Mouse (Mus musculus) kidney, embryonic 14.5 days (tissue): ENCODE data around the gene Dstn. TPM values are rescaled to one million over a fixed set of nuclear protein-coding genes. Genes with fewer than 3 reads are reported as not detected.

Experiments used
- ATAC-seq: fragments of 200-750 bp; cut with Nextera tagmentation; 2 replicates; pipeline ENCODE4 v1.8.0; 2017; ENCODE audit warnings: moderate number of reproducible peaks, mild to moderate bottlenecking, moderate TSS enrichment, moderate library complexity; ENCODE audit not compliant: low FRiP score, low TSS enrichment
- H3K27ac ChIP-seq: fragments of 300-500 bp; sonication (generic); 2 replicates; pipeline ENCODE4 v1.5.1; 2014; ENCODE audit warnings: low read depth, mild to moderate bottlenecking, low read length, moderate library complexity, mixed read lengths
- H3K27me3 ChIP-seq: fragments of 300-500 bp; sonication (generic); 2 replicates; pipeline ENCODE4 v1.6.1; 2014; ENCODE audit warnings: mild to moderate bottlenecking, low read length; ENCODE audit not compliant: control insufficient read depth, insufficient read depth
- H3K36me3 ChIP-seq: fragments of 300-500 bp; sonication (generic); 2 replicates; pipeline ENCODE4 v1.6.1; 2014; ENCODE audit warnings: low read length, mixed read lengths; ENCODE audit not compliant: control insufficient read depth, insufficient read depth
- H3K4me1 ChIP-seq: fragments of 300-500 bp; sonication (generic); 2 replicates; pipeline ENCODE4 v1.6.1; 2014; ENCODE audit warnings: low read length, mixed read lengths; ENCODE audit not compliant: control insufficient read depth, insufficient read depth
- H3K4me2 ChIP-seq: fragments of 300-500 bp; sonication (generic); replicated peaks from 2 replicates; pipeline ENCODE4 v1.6.1; 2014; ENCODE audit warnings: low read depth, mild to moderate bottlenecking, low read length
- H3K4me3 ChIP-seq: fragments of 300-500 bp; sonication (generic); 2 replicates; pipeline ENCODE4 v1.5.1; 2014; ENCODE audit warnings: mild to moderate bottlenecking, low read length
- H3K9ac ChIP-seq: fragments of 300-500 bp; sonication (generic); 2 replicates; pipeline ENCODE4 v1.6.1; 2014; ENCODE audit warnings: low read depth, mild to moderate bottlenecking, low read length, moderate library complexity
- H3K9me3 ChIP-seq: fragments of 300-500 bp; sonication (generic); 2 replicates; pipeline ENCODE4 v1.6.1; 2016; ENCODE audit warnings: low read length; ENCODE audit not compliant: control insufficient read depth
- WGBS: fragments of 180-500 bp; shearing (Covaris S2); extraction: QIAGEN DNeasy Blood & Tissue Kit; methylation state at CpG from one replicate; pipeline ENCODE4 v1.1.7; 2014; 5-methylcytosine and 5-hydroxymethylcytosine counted together
- polyA plus RNA-seq: library from polyadenylated mRNA; unstranded; fragments of >200 nt; fragmentation: Nextera tagmentation; extraction: Ambion mirVana; gene quantifications from 2 replicates; pipeline ENCODE4 v1.2.1, GENCODE M21; 2014

Dstn gene
- polyA plus RNA-seq, 1 experiment from 2014 or later = 404 TPM

DNA sequence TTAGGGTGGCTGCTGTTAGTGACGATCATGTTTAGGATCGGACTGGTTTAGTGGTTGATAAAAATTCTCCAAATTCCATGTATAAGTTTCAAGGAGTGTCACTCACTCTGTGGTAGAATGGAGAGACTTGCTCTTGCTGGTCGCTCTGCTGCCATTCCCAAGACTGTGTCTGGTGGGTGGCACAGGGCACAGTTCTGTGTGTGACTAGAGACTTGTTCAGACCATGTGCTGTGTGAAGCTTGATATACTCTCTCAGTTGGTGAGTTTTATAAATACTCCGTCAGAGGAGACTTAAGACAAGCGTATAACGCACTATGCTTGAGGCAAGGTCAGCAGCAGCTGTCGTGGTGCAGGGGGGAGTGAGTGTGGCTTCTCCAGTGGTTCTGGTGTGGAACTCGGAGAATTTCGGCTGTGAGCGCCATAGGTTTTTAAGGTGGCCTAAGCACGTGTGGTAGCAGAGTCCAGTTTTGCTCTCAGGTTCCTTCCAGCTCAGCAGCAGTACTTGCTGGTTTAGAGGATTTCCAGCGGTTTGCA lies 17.3 kb downstream of the Dstn start:
- Histone ChIP-seq H3K4me1 (peaks cover 2% of the 10 kb centered on the region; the same call in 1 of the 2 replicates), H3K4me3 (no peak overlapping the region), H3K27me3 (no peaks in the 10 kb centered on the region), H3K9me3 (no peaks in the 10 kb centered on the region), H3K27ac (no peak overlapping the region), H3K4me2 (no peak overlapping the region), H3K9ac (no peak overlapping the region), H3K36me3 (no peaks in the 10 kb centered on the region)
- no peak for ATAC-seq
- WGBS = 78% methylated on average over 12 of the region's 12 CpGs

DNA sequence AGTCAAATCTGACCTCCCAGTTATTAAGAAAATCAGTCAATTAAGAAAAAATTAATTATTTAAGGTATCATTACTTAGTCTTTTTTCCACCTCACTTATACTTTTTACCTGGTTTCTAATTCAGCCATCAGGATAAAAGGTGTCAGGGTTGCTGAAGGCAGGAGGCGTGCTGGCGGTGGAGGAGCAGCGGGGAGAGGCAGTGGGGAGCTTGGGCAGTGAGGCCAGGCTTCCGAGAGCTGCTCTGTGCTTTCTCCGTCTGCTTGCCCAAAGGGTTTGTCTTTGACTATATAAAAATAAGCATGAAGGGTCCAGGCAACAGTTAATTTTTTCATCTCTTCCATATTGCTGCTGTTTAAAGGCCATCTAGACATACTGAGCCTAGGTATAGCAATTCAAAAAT lies 18.4 kb downstream of the Dstn start:
- Histone ChIP-seq H3K4me3 (no peak overlapping the region), H3K9ac (no peak overlapping the region), H3K36me3 (no peaks in the 10 kb centered on the region; the same call in 1 of the 2 replicates), H3K27me3 (no peaks in the 10 kb centered on the region), H3K4me1 (peaks cover 8% of the 10 kb centered on the region; the same call in 1 of the 2 replicates), H3K27ac (no peak overlapping the region), H3K9me3 (no peaks in the 10 kb centered on the region), H3K4me2 (no peak overlapping the region)
- no peak for ATAC-seq
- 90% methylated on average over 5 of the region's 5 CpGs for WGBS

DNA sequence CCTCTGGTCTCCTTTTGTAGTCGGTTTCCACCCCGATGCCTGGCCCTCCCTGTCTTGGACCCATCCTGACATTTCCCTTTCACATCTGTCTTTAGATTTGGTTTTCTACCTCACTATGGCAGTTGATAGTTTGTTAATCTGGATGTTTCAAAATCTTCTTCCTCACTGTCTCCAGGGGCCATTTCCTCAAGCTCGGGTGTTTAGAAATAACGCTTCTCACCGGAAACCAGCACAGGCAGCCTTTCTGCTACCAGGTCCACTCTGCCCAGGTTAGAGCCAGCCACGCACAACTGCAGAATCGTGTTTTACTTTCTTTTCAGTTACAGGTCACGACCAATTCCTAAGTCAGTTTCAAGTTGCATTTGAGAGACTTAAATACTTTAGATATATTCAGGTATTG lies 19.3 kb downstream of the Dstn start:
- WGBS = 89% methylated on average over 8 of the region's 8 CpGs
- no peaks in the 10 kb centered on the region; the same call in 1 of the 2 replicates for H3K36me3 ChIP-seq
- no peak for ATAC-seq
- H3K27me3 ChIP-seq = no peaks in the 10 kb centered on the region
- no peak overlapping the region for H3K27ac ChIP-seq
- H3K4me3 ChIP-seq = no peak overlapping the region
- H3K9ac ChIP-seq = no peak overlapping the region
- H3K4me1 ChIP-seq = peaks cover 8% of the 10 kb centered on the region; the same call in 1 of the 2 replicates
- H3K9me3 ChIP-seq = no peaks in the 10 kb centered on the region
- H3K4me2 ChIP-seq = no peak overlapping the region

DNA sequence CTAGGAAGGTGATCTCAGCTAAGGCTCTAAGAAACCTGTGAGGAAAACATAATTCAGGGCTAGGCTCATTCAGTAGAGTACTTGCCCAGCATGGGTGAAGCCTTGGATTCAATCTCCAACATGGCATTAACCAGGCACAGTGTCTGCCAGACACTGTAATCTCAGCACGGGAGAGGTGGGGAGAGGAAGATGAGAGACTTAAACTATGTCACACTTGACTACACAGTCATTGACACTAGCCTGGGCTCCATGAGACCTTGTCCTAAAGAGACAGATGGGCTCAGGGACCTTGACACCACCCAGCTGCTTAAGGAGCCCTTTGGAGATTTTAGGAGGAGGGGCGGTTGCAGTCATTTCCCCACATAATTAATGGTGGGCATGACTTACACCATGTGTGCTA lies 22.7 kb downstream of the Dstn start:
- Histone ChIP-seq H3K9me3 (no peaks in the 10 kb centered on the region), H3K27ac (no peak overlapping the region), H3K4me1 (peaks cover 8% of the 10 kb centered on the region; the same call in 1 of the 2 replicates), H3K9ac (no peak overlapping the region), H3K4me3 (no peak overlapping the region), H3K4me2 (no peak overlapping the region), H3K36me3 (peaks cover 23% of the 10 kb centered on the region; the same call in 1 of the 2 replicates), H3K27me3 (no peaks in the 10 kb centered on the region)
- 16% methylated on average over 2 of the region's 2 CpGs for WGBS
- ATAC-seq = peak; percentile 78

DNA sequence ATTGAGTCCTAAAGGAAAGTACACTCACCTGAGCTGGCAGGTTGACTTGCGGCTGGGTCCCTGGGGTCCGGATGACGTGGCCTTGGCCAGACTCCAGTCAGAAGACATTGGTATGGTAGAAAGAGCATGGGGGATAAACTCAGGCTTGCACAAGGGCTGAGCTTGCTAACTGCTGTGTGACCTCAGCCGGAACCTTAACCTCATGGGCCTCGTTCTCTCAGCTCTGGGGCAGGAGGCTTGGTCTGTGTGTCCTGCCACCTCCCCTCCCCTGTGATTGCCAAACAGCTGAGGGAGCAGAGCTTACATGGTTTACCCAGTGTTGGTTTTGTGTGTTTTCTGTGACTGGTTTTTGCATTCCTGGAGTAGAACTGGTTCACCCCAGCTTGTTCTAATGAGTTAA lies 25.3 kb downstream of the Dstn start:
- H3K4me2 ChIP-seq = no peak overlapping the region
- H3K4me1 ChIP-seq = peaks cover 8% of the 10 kb centered on the region; the same call in 1 of the 2 replicates
- H3K36me3 ChIP-seq = peaks cover 44% of the 10 kb centered on the region
- no peaks in the 10 kb centered on the region for H3K27me3 ChIP-seq
- H3K9ac ChIP-seq = no peak overlapping the region
- H3K4me3 ChIP-seq = no peak overlapping the region
- WGBS = 82% methylated on average over 5 of the region's 5 CpGs
- H3K9me3 ChIP-seq = no peaks in the 10 kb centered on the region
- H3K27ac ChIP-seq = no peak overlapping the region
- ATAC-seq = no peak

DNA sequence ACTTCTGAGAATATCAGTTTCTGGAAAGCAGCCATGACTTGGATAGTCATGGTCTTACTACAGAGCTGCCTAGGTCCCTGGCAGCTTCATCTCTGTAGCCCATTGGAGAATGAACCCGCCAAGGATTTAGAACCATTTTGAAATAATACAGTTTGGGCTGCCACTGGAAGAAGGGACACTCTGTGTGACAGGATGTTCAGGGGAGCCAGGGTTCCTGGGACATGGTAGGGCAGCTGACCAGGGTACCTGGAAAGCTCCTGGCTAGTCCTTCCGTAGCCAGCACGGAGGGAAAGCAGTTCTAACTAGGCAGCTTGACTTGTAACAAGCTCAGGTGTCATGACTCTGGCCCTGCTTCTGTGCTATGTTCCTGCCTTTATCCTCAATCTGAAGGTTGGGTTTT lies 29.7 kb downstream of the Dstn start:
- H3K36me3 ChIP-seq = peaks cover 85% of the 10 kb centered on the region
- H3K9ac ChIP-seq = no peak overlapping the region
- WGBS = 95% methylated on average over 3 of the region's 3 CpGs

DNA sequence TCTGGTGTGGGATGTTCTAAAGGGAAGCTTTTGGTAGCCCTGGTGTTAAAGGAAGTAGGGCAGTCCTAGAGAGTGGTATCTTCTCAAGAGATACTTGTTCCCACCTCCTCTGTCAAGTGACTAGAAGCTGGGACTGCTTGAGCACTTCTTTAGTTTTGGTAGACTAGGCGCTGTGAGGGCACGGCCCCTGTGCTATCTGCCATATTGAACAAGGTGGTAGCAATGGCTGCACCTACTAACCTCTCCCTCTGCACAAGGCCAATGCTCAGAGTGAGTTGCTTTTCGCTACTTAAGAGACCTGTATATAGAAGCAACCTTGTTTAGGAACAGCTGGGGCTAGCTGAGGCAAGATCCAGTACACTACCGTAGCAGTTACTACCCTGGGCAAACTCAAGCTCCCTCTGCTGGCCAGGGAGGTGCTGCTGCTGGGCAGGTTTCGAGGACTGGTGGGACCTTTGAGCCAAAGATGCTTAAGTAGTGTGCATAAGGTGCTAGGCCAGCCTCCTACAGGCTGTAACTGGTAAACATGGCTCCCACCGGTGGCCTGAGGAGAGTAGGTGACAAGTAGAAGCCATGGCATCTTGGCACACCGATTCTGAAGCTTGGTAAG lies 30.5 kb downstream of the Dstn start:
- peaks cover 85% of the 10 kb centered on the region for H3K36me3 ChIP-seq
- ATAC-seq = no peak
- no peak overlapping the region for H3K27ac ChIP-seq
- H3K9ac ChIP-seq = no peak overlapping the region
- WGBS = 96% methylated on average over 7 of the region's 7 CpGs
- no peak overlapping the region for H3K4me2 ChIP-seq
- no peaks in the 10 kb centered on the region for H3K9me3 ChIP-seq
- H3K4me1 ChIP-seq = no peaks in the 10 kb centered on the region
- H3K4me3 ChIP-seq = no peak overlapping the region
- H3K27me3 ChIP-seq = no peaks in the 10 kb centered on the region

More for the DNA sequence above, 29.7 kb downstream of the Dstn start:
- Histone ChIP-seq H3K4me1 (no peaks in the 10 kb centered on the region), H3K9me3 (no peaks in the 10 kb centered on the region), H3K27me3 (no peaks in the 10 kb centered on the region), H3K4me3 (no peak overlapping the region), H3K27ac (no peak overlapping the region), H3K4me2 (no peak overlapping the region)
- ATAC-seq = no peak

DNA sequence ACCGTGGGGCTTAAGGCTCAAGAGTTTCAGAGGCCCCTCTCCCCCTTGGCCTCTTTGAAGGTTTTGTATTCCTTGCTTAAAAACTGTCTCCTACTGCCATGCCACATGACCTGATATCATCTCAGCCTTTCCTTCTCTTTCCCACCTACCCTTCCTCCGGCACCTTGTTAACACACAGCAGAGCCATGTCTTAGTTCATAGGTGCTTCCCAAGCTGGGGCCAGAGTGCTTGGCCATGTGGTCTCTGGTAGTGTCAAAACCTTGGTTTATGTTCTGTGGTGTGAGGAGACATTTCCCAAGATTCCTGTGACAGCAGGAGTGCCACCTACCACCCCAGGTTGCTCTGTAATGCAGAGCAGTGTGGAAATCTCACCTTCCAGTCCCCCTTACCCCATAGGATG lies 31.3 kb downstream of the Dstn start:
- Histone ChIP-seq H3K9me3 (no peaks in the 10 kb centered on the region), H3K4me1 (no peaks in the 10 kb centered on the region), H3K4me2 (no peak overlapping the region), H3K4me3 (no peak overlapping the region), H3K27ac (no peak overlapping the region), H3K9ac (no peak overlapping the region), H3K27me3 (no peaks in the 10 kb centered on the region), H3K36me3 (peaks cover 86% of the 10 kb centered on the region)
- no peak for ATAC-seq
- 84% methylated on average over 2 of the region's 2 CpGs for WGBS

DNA sequence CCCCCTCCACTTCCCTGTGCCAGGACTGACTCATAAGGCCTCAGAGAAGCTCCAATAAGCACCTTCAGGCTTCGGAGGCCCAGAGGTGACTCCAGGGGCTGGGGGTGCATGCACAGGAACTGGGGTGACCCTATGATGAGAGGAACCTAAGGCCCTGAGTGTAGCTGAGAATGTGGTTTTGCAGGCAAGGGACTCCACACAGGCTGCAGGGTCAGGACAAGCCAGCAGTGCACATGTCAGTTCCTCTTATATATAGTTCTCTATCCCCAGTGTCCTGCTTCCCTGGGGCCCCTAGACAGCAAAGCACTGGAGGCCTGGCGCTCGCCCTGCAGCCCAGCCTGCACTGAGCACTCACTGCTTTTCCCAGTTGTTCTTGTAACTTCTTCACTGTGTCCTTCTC lies 32.9 kb downstream of the Dstn start:
- no peaks in the 10 kb centered on the region for H3K4me1 ChIP-seq
- ATAC-seq = peak; percentile 7; the same call in 1 of the 2 replicates
- no peaks in the 10 kb centered on the region for H3K9me3 ChIP-seq
- no peak overlapping the region for H3K4me2 ChIP-seq
- no peak overlapping the region for H3K4me3 ChIP-seq
- H3K27me3 ChIP-seq = no peaks in the 10 kb centered on the region
- peaks cover 95% of the 10 kb centered on the region for H3K36me3 ChIP-seq
- H3K27ac ChIP-seq = peak overlapping the region; percentile 3; the same call in 1 of the 2 replicates
- no peak overlapping the region for H3K9ac ChIP-seq
- WGBS = 76% methylated on average over 3 of the region's 3 CpGs
